Mouse (Mus musculus) adrenal gland, postnatal 0 days (tissue): Measurements from ENCODE around the gene Zp3r. TPM values are rescaled to one million over a fixed set of nuclear protein-coding genes. Genes with fewer than 3 reads are reported as not detected.

ENCODE experiments used
- polyA plus RNA-seq: library from polyadenylated mRNA; unstranded; fragments of >200 nt; fragmentation: Nextera tagmentation; extraction: Ambion mirVana; gene quantifications from 2 replicates; pipeline ENCODE4 v1.2.1, GENCODE M21; 2015

Gene Zp3r
- not detected in 2 replicates for polyA plus RNA-seq

DNA sequence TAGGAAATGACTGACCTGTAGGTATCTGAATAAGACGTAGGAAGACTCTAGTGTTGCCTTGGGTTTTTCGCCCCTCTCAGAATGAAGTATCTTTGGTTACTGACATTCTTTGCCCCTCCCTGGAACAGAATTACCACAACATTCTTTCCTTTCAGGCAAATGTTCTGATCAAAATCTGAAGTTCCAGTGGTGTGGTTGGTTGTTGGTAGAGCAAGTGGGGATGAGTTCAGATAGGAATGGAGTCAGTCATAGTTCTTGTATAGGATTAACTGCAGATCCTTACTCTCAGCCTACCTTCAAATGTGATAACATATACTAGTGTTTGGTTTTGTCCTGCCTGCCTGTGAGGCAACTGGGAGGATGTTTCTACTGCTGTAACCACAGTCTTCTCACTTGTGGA is at the start of gene Zp3r:
TSS of gene Zp3r (minus strand) at position 101 of the 400 bp plus-strand sequence.

DNA sequence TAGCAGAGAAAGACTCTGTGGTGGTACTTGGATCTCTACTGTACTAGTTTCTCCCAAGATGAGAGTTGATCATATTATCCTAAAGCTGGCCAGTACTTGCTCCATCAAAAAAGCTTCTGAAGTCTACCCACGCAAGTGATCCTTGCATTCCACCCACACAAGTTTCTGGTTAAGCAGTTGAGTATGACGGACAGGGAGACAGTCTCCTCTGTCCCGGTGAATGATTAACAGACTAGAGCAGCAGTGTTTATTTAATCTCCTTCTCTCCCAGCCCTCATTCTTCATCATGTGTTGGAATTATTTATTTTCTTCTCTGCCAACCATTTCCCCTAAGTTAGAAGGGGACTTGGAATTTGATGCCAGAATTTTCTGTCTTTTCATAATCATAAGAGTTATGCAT is 32.0 kb upstream of the Zp3r start, which contains the start of gene C4bp:
TSS of gene C4bp (minus strand) at position 179 of the 400 bp plus-strand sequence.

Other genes starting within 250 kb of the Zp3r start
- not detected in 2 replicates for gene Cd55b, start 206.6 kb downstream of the Zp3r start, polyA plus RNA-seq
- gene Cd55, start 166.9 kb downstream of the Zp3r start, polyA plus RNA-seq = 17.6 and 26.6 TPM in 2 replicates
- gene C4bp, start 32.0 kb upstream of the Zp3r start, polyA plus RNA-seq = 0.21 and 0.52 TPM in 2 replicates
- not detected in 2 replicates for gene Gm29427, start 86.2 kb upstream of the Zp3r start, polyA plus RNA-seq
- 8.1 and 8.2 TPM in 2 replicates for gene Yod1, start 87.7 kb upstream of the Zp3r start, polyA plus RNA-seq
- 3.4 and 5.8 TPM in 2 replicates for gene Pfkfb2, start 99.6 kb upstream of the Zp3r start, polyA plus RNA-seq
- 1.7 and 2.1 TPM in 2 replicates for gene AA986860, start 102.4 kb upstream of the Zp3r start, polyA plus RNA-seq
- not detected in 2 replicates for gene Fcamr, start 171.3 kb upstream of the Zp3r start, polyA plus RNA-seq
- gene Pigr, start 197.1 kb upstream of the Zp3r start, polyA plus RNA-seq = 0.03 and 0.06 TPM in 2 replicates
- gene Fcmr, start 236.0 kb upstream of the Zp3r start, polyA plus RNA-seq = 0.58 TPM in 1 of 2 replicates, not detected in the other